9 mouse cellular contexts compared by ENCODE assay signal in genomic region chr10:61399156-61399734, GRCm38 (mm10). TPM values are rescaled to one million over a fixed set of nuclear protein-coding genes. Genes with fewer than 3 reads are reported as not detected.
DNase-seq lines count a peak whose midpoint lies in the region; ATAC-seq and TF ChIP-seq lines count a peak whose summit lies in the region.
"Had no signal": no experiment of that assay in that cellular context is flagged by ENCODE, and none has a peak within 500 bp of the region (broad histone marks: within the 10 kb centered on the region; RNA-seq: fewer than 3 reads in every experiment).

No protein-coding gene starts in this region.

- H3K27me3 ChIP-seq in embryonic facial prominence, embryonic 10.5 days (replicated peaks; ENCODE audit: low read depth, poor library complexity, severe bottlenecking) = no peaks in the 10 kb centered on the region; the same call in 1 of the 2 replicates
- H3K27me3 ChIP-seq in testis, adult 2 months (ENCODE audit: control insufficient read depth, insufficient read depth, low read length) = no peaks in the 10 kb centered on the region

- TF ChIP-seq CTCF in testis, adult 2 months (IDR thresholded peaks at IDR 0.05; ENCODE audit: control insufficient read depth, insufficient read depth, insufficient replicate concordance, low read depth, low read length) = peak; percentile 96; the same call in 1 of the 2 replicates

- no peak overlapping the region for H3K27ac ChIP-seq in embryonic facial prominence, embryonic 10.5 days (replicated peaks)
- no peak overlapping the region for H3K27ac ChIP-seq in testis, adult 2 months (ENCODE audit: control insufficient read depth, insufficient read depth, low read depth, low read length)

- peak; percentile 70 for ATAC-seq in monocyte, adult 5-6 weeks (replicated peaks; ENCODE audit: insufficient number of reproducible peaks, low FRiP score, low TSS enrichment, poor library complexity, severe bottlenecking)

- DNase-seq in A20 (ENCODE audit: low read depth, low spot score) = peak; percentile 75
- peak; percentile 81 for DNase-seq in adrenal gland, postnatal 10 days
- peak; percentile 86 for DNase-seq in embryonic facial prominence, embryonic 10.5 days (ENCODE audit: low spot score)
- DNase-seq in heart, adult 9 months (ENCODE audit: low spot score in 2 of 2) = peak; percentile 61 to 70
- peak; percentile 51 to 71 for DNase-seq in kidney, adult 8-10 months
- DNase-seq in liver = peak; percentile 82

- TF ChIP-seq POLR2A in testis, adult 2 months (IDR thresholded peaks at IDR 0.05; ENCODE audit: control insufficient read depth, low read depth, low read length) = no peak

- no peak overlapping the region for H3K4me3 ChIP-seq in embryonic facial prominence, embryonic 10.5 days
- H3K4me3 ChIP-seq in testis, adult 2 months (ENCODE audit: control insufficient read depth, low read depth, low read length) = no peak overlapping the region; the same call in 1 of the 2 replicates
- H3K4me3 ChIP-seq: erythroblast, embryonic 14.5 days had no signal

- H3K36me3 ChIP-seq in embryonic facial prominence, embryonic 10.5 days (replicated peaks) = no peaks in the 10 kb centered on the region
- no peaks in the 10 kb centered on the region for H3K36me3 ChIP-seq in testis, adult 2 months (ENCODE audit: control insufficient read depth, insufficient read depth, low read length)

- H3K4me1 ChIP-seq in embryonic facial prominence, embryonic 10.5 days = peaks cover 10% of the 10 kb centered on the region
- H3K4me1 ChIP-seq in testis, adult 2 months (ENCODE audit: control insufficient read depth, insufficient read depth, low read length) = no peaks in the 10 kb centered on the region; the same call in none of the 2 replicates

- 24% methylated on average over 13 of the region's 13 CpGs for WGBS in embryonic facial prominence, embryonic 10.5 days

- H3K9me3 ChIP-seq in embryonic facial prominence, embryonic 10.5 days = no peaks in the 10 kb centered on the region

RNA-seq across cellular contexts. Expression of gene Pald1, which starts 15.9 kb away (rescaled TPM):
- 10 to 100 TPM; 53.0 to 66.0 TPM for total RNA-seq in adrenal gland, postnatal 10 days (2021)
- 29.9 and 35.3 TPM in 2 replicates for polyA plus RNA-seq in embryonic facial prominence, embryonic 10.5 days (2016; fragmentation: Nextera tagmentation; extraction: Ambion mirVana)
- 1.8 to 8.2 TPM (median 7.5 TPM) in 3 replicates for total RNA-seq in monocyte, adult 5-6 weeks (2017)
- 6.7 and 7.5 TPM in 2 replicates for polyA plus RNA-seq in testis, adult 2 months (2012; rRNA removed)

RNA-seq across cellular contexts. Expression of gene Nodal, which starts 18.5 kb away (rescaled TPM):
- under 1 TPM in 1 of 2 experiments, not detected in 1; 0.36 TPM for total RNA-seq in adrenal gland, postnatal 10 days (2021)
- polyA plus RNA-seq in embryonic facial prominence, embryonic 10.5 days (2016; fragmentation: Nextera tagmentation; extraction: Ambion mirVana) = 0.16 TPM in 1 of 2 replicates, not detected in the other
- total RNA-seq in monocyte, adult 5-6 weeks (2017) = 0.49 TPM in 1 of 3 replicates, not detected in the others
- polyA plus RNA-seq in testis, adult 2 months (2012; rRNA removed) = 0.06 TPM in 1 of 2 replicates, not detected in the other

RNA-seq across cellular contexts. Expression of gene Eif4ebp2, which starts 53.2 kb away (rescaled TPM):
- total RNA-seq in adrenal gland, postnatal 10 days (2021) = 100 to 1,000 TPM; 116 to 127 TPM
- 80.9 and 86.6 TPM in 2 replicates for polyA plus RNA-seq in embryonic facial prominence, embryonic 10.5 days (2016; fragmentation: Nextera tagmentation; extraction: Ambion mirVana)
- total RNA-seq in monocyte, adult 5-6 weeks (2017) = 9.4 to 20.7 TPM (median 11.8 TPM) in 3 replicates
- 31.4 and 33.7 TPM in 2 replicates for polyA plus RNA-seq in testis, adult 2 months (2012; rRNA removed)
